Mouse (Mus musculus) forebrain, embryonic 15.5 days (tissue): ENCODE measurements around the gene Nek8. TPM values are rescaled to one million over a fixed set of nuclear protein-coding genes. Genes with fewer than 3 reads are reported as not detected.

ENCODE experiments used
- ATAC-seq: fragments of 200-750 bp; cut with Nextera tagmentation; replicated peaks from 2 replicates; pipeline ENCODE4 v1.8.0; 2017; ENCODE audit warnings: mild to moderate bottlenecking, moderate TSS enrichment, moderate library complexity
- H3K27ac ChIP-seq: fragments of 300-500 bp; sonication (generic); replicated peaks from 2 replicates; pipeline ENCODE4 v1.5.1; 2015; ENCODE audit warnings: mild to moderate bottlenecking, inconsistent platforms
- H3K27me3 ChIP-seq: fragments of 300-500 bp; sonication (generic); 2 replicates; pipeline ENCODE4 v1.6.1; 2015; ENCODE audit warnings: inconsistent platforms
- H3K36me3 ChIP-seq: fragments of 300-500 bp; sonication (generic); 2 replicates; pipeline ENCODE4 v1.6.1; 2015; ENCODE audit warnings: mild to moderate bottlenecking, inconsistent platforms
- H3K4me1 ChIP-seq: fragments of 300-500 bp; sonication (generic); 2 replicates; pipeline ENCODE4 v1.6.1; 2015; ENCODE audit warnings: inconsistent platforms
- H3K4me2 ChIP-seq: fragments of 300-500 bp; sonication (generic); replicated peaks from 2 replicates; pipeline ENCODE4 v1.6.1; 2015; ENCODE audit warnings: mild to moderate bottlenecking, inconsistent platforms
- H3K4me3 ChIP-seq: fragments of 300-500 bp; sonication (generic); 2 replicates; pipeline ENCODE4 v1.5.1; 2015; ENCODE audit warnings: mild to moderate bottlenecking, inconsistent platforms
- H3K9ac ChIP-seq: fragments of 300-500 bp; sonication (generic); replicated peaks from 2 replicates; pipeline ENCODE4 v1.6.1; 2015; ENCODE audit warnings: mild to moderate bottlenecking, inconsistent platforms
- H3K9me3 ChIP-seq: fragments of 300-500 bp; sonication (generic); 2 replicates; pipeline ENCODE4 v1.6.1; 2016; ENCODE audit warnings: inconsistent platforms
- WGBS: fragments of 180-500 bp; shearing (Covaris S2); methylation state at CpG from one replicate; pipeline ENCODE4 v1.1.7; 2015; ENCODE audit warnings: mixed read lengths; 5-methylcytosine and 5-hydroxymethylcytosine counted together
- microRNA-seq: library from miRNA; unstranded; fragments of <30 nt; microRNA quantifications from one replicate; pipeline ENCODE4, GENCODE M21; 2016
- polyA plus RNA-seq: library from polyadenylated mRNA; unstranded; fragments of >200 nt; fragmentation: Nextera tagmentation; extraction: Ambion mirVana; gene quantifications from 2 replicates; pipeline ENCODE4 v1.2.1, GENCODE M21; 2015

Nek8 gene
- polyA plus RNA-seq, 1 experiment from 2014 or later = 4.8 TPM

DNA sequence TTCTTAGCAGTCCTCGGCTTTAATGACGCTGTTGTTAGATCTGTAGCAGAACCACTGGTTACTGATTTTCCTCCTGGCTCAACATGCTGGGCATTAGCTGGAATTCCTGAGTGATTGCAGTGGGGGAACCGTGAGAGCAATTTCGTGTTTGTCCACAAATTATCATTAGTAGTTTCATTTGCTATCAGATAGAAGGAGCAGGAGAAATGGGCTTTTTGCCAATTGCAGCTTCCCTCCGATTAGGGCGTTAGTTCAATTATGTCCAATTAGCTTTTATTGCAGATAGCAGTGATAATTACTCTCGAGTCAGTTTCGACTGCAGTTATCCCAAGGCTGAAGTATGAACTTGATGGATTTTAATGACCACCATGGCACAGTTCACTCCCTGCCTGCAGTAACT, 47.0 kb downstream of the Nek8 start:
- WGBS = 32% methylated on average over 8 of the region's 8 CpGs

DNA sequence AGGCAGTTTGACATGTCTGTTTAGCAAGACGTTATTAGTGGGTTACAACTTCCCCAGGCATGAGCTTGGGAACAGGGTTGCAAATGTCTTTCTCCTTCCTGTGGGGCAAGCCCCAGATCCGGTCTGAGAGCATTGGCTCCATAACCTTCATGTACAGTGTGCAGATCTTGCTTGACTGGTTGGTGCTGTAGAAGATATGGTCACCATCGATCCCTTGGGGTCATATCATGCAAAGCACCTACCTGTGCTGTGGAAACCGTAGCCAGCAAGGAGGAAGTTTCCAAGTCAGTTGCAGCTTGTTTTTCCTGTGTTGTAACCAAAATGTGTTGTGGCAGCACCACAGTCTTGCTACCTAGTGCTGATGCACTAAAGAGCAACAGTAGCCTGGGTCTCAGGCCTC, 49.7 kb downstream of the Nek8 start:
- H3K9ac ChIP-seq = no peak overlapping the region
- no peaks in the 10 kb centered on the region for H3K27me3 ChIP-seq
- no peaks in the 10 kb centered on the region for H3K9me3 ChIP-seq
- H3K36me3 ChIP-seq = no peaks in the 10 kb centered on the region
- no peak overlapping the region for H3K4me2 ChIP-seq
- no peak overlapping the region for H3K27ac ChIP-seq
- no peak for ATAC-seq
- no peak overlapping the region for H3K4me3 ChIP-seq
- WGBS = 88% methylated on average over 4 of the region's 4 CpGs
- peaks cover 12% of the 10 kb centered on the region for H3K4me1 ChIP-seq

More for the DNA sequence above, 47.0 kb downstream of the Nek8 start:
- H3K4me3 ChIP-seq = no peak overlapping the region
- H3K4me1 ChIP-seq = peaks cover 12% of the 10 kb centered on the region
- no peaks in the 10 kb centered on the region for H3K9me3 ChIP-seq
- H3K27me3 ChIP-seq = no peaks in the 10 kb centered on the region
- H3K4me2 ChIP-seq = no peak overlapping the region
- H3K36me3 ChIP-seq = no peaks in the 10 kb centered on the region
- no peak for ATAC-seq
- no peak overlapping the region for H3K27ac ChIP-seq
- H3K9ac ChIP-seq = no peak overlapping the region

DNA sequence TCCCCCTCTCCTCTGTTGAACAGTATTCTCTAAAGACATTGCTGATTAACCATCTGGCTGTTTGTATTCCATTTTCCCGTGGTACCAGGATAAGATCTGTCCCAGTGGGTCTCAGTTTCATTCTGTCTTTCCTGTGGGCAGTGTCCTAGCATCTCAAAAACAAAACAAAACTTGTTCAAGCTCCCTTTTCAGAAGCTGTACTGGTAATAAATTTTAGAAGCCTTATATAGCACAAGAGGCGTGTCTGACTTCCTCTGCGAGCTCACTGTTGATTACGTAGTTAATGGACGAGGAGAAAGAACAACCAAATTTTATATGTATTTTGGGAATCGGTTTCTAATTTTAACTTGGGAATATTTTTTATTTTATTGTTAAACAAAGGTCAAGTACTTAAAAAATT, 50.8 kb downstream of the Nek8 start:
- H3K4me3 ChIP-seq = no peak overlapping the region
- H3K9me3 ChIP-seq = no peaks in the 10 kb centered on the region

DNA sequence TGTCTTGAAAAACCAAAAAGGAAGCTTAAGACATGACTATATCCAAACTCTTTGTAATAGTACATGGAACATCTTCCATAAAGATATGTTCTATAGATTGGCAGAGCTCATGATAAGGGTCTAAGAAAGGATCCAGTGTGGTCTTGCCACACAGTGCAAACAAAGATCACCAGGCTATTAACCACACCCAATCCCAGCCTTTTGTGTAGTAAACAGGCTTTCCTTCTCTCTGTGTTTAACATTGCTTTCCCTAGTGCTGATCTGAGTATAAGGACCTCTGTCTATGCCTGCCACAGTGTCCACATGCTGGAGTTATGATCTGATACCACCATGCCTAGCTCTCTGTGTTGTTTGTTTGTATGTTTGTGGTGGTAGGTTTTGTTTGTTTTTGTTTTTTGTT, 52.7 kb downstream of the Nek8 start:
- Histone ChIP-seq H3K36me3 (no peaks in the 10 kb centered on the region), H3K4me2 (no peak overlapping the region), H3K4me3 (no peak overlapping the region), H3K9me3 (no peaks in the 10 kb centered on the region), H3K4me1 (peaks cover 20% of the 10 kb centered on the region), H3K9ac (no peak overlapping the region), H3K27ac (no peak overlapping the region), H3K27me3 (no peaks in the 10 kb centered on the region)
- ATAC-seq = no peak

More for the DNA sequence above, 50.8 kb downstream of the Nek8 start:
- no peak for ATAC-seq
- peaks cover 19% of the 10 kb centered on the region for H3K4me1 ChIP-seq
- no peak overlapping the region for H3K27ac ChIP-seq
- H3K9ac ChIP-seq = no peak overlapping the region
- no peaks in the 10 kb centered on the region for H3K36me3 ChIP-seq
- H3K4me2 ChIP-seq = no peak overlapping the region
- 80% methylated on average over 6 of the region's 6 CpGs for WGBS
- no peaks in the 10 kb centered on the region for H3K27me3 ChIP-seq

DNA sequence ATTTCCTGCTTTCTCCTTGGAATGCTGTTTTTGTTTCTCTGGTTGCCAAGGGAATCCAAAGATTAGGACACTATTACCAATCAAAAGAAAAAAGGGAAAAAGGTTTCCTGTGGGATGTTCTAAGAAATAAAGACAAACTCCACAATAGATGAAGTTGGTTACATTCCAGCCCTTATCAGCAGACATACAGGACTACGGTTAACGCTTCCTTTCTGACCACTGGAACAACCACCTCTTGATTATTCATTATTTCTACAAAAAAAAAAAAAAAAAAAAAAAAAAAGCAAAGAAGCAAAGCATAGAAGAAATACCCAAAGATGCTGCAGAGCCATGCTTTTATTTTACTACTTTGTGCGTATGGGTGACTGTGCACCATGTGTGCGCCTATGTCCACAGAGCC, 53.7 kb downstream of the Nek8 start:
- Histone ChIP-seq H3K4me1 (peaks cover 23% of the 10 kb centered on the region), H3K27me3 (no peaks in the 10 kb centered on the region), H3K9ac (no peak overlapping the region), H3K36me3 (no peaks in the 10 kb centered on the region), H3K27ac (no peak overlapping the region), H3K4me2 (no peak overlapping the region), H3K9me3 (no peaks in the 10 kb centered on the region), H3K4me3 (no peak overlapping the region)
- 94% methylated on average over 4 of the region's 4 CpGs for WGBS
- ATAC-seq = no peak

DNA sequence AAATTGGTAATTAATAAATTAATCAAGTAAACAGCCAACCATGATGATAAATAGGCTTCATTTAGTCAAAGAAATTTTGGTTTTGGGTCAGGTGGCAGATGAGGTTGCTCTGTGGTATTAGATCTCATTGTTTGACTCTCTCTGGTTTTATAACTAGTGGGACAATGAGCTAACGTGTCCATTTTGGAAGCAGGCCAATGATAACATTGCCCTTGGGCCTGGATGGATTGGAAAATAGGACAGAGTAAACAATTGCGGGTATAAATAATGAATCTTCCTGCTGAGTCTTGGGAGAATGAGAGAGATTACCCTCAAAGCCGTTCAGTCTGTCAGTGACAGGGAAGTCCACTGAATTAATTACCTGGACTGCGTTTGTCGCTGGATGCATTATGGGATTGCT, 55.3 kb downstream of the Nek8 start:
- Histone ChIP-seq H3K4me3 (no peak overlapping the region), H3K9ac (no peak overlapping the region), H3K4me1 (peaks cover 38% of the 10 kb centered on the region), H3K4me2 (no peak overlapping the region), H3K9me3 (no peaks in the 10 kb centered on the region), H3K36me3 (no peaks in the 10 kb centered on the region), H3K27ac (no peak overlapping the region), H3K27me3 (no peaks in the 10 kb centered on the region)
- WGBS = 46% methylated on average over 5 of the region's 5 CpGs
- ATAC-seq = no peak

DNA sequence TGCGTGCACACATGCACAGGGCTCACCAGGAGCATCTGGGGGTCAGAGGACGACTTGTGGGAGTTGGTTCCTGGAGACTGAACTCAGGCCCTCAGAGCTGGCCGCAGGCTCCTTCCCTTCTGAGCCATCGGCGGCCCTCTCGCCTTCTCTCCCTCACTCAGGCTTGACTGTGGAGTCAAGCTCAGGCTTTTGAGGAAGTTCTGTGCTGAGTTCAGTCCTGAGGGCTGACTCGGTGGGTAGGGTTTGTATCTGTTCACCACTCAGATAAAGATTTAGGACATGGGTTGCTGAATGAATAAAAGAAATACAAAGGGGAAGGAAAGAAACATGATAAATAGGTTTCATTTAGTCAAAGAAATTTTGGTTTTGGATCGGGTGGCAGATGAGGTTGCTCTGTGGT, 56.6 kb downstream of the Nek8 start:
- Histone ChIP-seq H3K36me3 (no peaks in the 10 kb centered on the region), H3K4me3 (no peak overlapping the region), H3K9me3 (no peaks in the 10 kb centered on the region), H3K27me3 (no peaks in the 10 kb centered on the region), H3K27ac (no peak overlapping the region), H3K4me1 (peaks cover 43% of the 10 kb centered on the region), H3K4me2 (no peak overlapping the region), H3K9ac (no peak overlapping the region)
- WGBS = 88% methylated on average over 8 of the region's 8 CpGs
- ATAC-seq = no peak

DNA sequence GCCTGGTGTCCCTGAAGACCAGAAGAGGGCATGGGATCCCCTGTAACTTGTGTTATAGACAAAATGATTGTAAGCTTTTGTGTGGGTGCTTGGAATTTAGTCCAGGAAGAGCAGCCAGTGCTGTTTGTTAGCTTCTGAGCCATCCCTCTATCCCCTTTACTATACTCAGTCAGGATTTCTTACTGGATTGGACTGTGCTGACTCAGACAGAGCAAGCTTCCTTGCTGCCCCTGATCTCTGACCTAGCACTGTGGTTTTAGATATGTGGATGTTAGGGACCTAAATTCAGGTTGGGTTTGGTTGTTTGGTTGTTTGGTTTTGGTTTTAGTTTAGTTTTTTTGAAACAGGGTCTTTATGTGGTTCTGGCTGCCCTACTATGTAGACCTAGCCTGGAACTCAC, 58.0 kb downstream of the Nek8 start:
- no peak for ATAC-seq
- H3K27ac ChIP-seq = no peak overlapping the region

DNA sequence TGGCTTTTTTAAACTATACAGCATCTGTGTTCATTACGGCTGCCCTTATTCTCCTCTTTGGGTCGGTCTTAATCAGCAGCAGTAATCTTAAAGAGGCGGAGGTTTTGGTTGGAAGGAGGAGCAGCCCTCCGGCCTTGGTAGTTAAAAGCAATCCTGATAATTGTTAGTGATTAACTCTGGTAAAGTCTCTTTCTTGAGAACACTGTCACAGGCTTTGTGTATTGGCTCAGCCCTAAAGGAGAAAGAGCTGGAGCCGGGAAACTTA, 60.4 kb downstream of the Nek8 start:
- no peaks in the 10 kb centered on the region for H3K9me3 ChIP-seq
- peak overlapping the region; percentile 90 for H3K27ac ChIP-seq
- peaks cover 64% of the 10 kb centered on the region for H3K4me1 ChIP-seq
- no peak for ATAC-seq
- 4% methylated on average over 5 of the region's 5 CpGs for WGBS
- peak overlapping the region; percentile 83 for H3K4me3 ChIP-seq
- H3K4me2 ChIP-seq = peak overlapping the region; percentile 76
- no peaks in the 10 kb centered on the region for H3K27me3 ChIP-seq
- peak overlapping the region; percentile 82 for H3K9ac ChIP-seq
- H3K36me3 ChIP-seq = no peaks in the 10 kb centered on the region

More for the DNA sequence above, 58.0 kb downstream of the Nek8 start:
- H3K4me3 ChIP-seq = no peak overlapping the region
- no peaks in the 10 kb centered on the region for H3K27me3 ChIP-seq
- no peak overlapping the region for H3K9ac ChIP-seq
- H3K9me3 ChIP-seq = no peaks in the 10 kb centered on the region
- H3K36me3 ChIP-seq = no peaks in the 10 kb centered on the region
- H3K4me1 ChIP-seq = peaks cover 57% of the 10 kb centered on the region
- no peak overlapping the region for H3K4me2 ChIP-seq

Small RNA genes lying within 50 kb of the gene (microRNA-seq; reads per million reads assigned to microRNA genes)
- not detected for gene Mir7653

Other genes with a start within 250 kb of the Nek8 start
- 243 and 249 TPM in 2 replicates for gene Sez6, start 245.9 kb downstream of the Nek8 start, polyA plus RNA-seq
- gene Phf12, start 193.9 kb downstream of the Nek8 start, polyA plus RNA-seq = 22.5 and 26.0 TPM in 2 replicates
- 32.8 and 33.4 TPM in 2 replicates for gene Dhrs13, start 144.4 kb downstream of the Nek8 start, polyA plus RNA-seq
- 90.2 and 98.3 TPM in 2 replicates for gene Flot2, start 138.7 kb downstream of the Nek8 start, polyA plus RNA-seq
- gene Eral1, start 96.3 kb downstream of the Nek8 start, polyA plus RNA-seq = 33.3 TPM in 2 replicates
- 20.0 and 20.5 TPM in 2 replicates for gene Fam222b, start 82.0 kb downstream of the Nek8 start, polyA plus RNA-seq
- gene Traf4, start 11.1 kb downstream of the Nek8 start, polyA plus RNA-seq = 121 TPM in 2 replicates
- 4.4 and 5.0 TPM in 2 replicates for gene Tlcd1, start within 50 bp of the Nek8 start, polyA plus RNA-seq
- 896 and 935 TPM in 2 replicates for gene Rpl23a, start 6.9 kb upstream of the Nek8 start, polyA plus RNA-seq
- gene Rab34, start 11.8 kb upstream of the Nek8 start, polyA plus RNA-seq = 55.9 and 56.3 TPM in 2 replicates
- gene Proca1, start 16.7 kb upstream of the Nek8 start, polyA plus RNA-seq = 1.3 TPM in 2 replicates
- 66.7 and 69.4 TPM in 2 replicates for gene Sdf2, start 69.1 kb upstream of the Nek8 start, polyA plus RNA-seq
- gene Supt6, start 69.3 kb upstream of the Nek8 start, polyA plus RNA-seq = 29.0 and 29.4 TPM in 2 replicates
- 58.5 and 60.5 TPM in 2 replicates for gene 2610507B11Rik, start 85.1 kb upstream of the Nek8 start, polyA plus RNA-seq
- gene BC030499, start 114.2 kb upstream of the Nek8 start, polyA plus RNA-seq = 0.17 and 0.27 TPM in 2 replicates
- 23.2 and 26.1 TPM in 2 replicates for gene Spag5, start 124.9 kb upstream of the Nek8 start, polyA plus RNA-seq
- 167 and 176 TPM in 2 replicates for gene Aldoc, start 146.3 kb upstream of the Nek8 start, polyA plus RNA-seq
- gene Pigs, start 151.7 kb upstream of the Nek8 start, polyA plus RNA-seq = 56.7 and 59.8 TPM in 2 replicates
- 78.9 and 82.4 TPM in 2 replicates for gene Unc119, start 166.8 kb upstream of the Nek8 start, polyA plus RNA-seq
- not detected in 2 replicates for gene Foxn1, start 209.9 kb upstream of the Nek8 start, polyA plus RNA-seq
- not detected in 2 replicates for gene Slc13a2, start 245.5 kb upstream of the Nek8 start, polyA plus RNA-seq